Mouse (Mus musculus) gonadal fat pad, adult 2 months (tissue): ENCODE measurements at regions not wholly inside any gene's neighbourhood (a gene's known extent, or its start where the extent isn't known, plus 50 kb on each side); places are given as distances from the start of the nearest gene placed in this dataset.

Experiments
- DNase-seq: peaks from one replicate; pipeline ENCODE4 v3.0.0-alpha.2; 2012; ENCODE audit warnings: low read depth

DNA sequence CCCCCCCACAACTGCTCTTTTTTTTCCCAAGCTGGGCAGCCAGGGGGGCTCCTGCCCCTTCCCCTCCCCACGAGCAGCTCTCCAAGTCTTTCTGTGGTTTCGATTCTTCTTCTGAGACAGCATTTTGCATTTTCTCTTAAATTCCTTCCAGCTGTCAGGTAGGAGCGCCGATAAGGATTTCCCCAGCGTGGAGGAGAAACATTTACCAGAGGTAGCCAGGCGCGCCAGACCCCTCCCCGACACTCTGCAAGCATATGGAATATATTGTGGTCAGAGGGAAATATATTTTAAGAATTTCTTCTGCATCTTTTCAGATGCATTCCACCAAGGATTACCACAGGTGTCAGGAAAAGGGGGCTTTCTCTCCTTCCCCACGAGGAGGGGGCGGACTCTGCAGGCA is 111.9 kb downstream of the Tbx5 start:
- DNase-seq: no peak

DNA sequence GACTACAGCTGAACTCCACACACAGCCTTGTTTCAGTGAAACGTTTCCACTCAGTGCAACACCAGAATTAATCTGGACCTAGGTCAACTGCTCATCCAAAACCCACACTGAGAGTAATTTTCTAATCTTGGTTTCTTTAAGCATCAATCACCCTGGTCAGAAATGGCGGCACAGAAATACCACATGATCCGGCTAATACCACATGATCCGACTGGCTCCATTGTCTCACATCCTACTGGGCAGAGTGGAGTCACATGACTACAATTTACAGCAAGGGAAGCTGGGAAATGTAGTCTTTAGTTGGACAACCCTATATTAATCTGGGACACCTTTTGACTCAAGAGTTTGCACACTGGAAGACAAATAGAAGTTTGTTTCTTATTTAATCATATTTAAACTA is 115.9 kb downstream of the Tbx5 start:
- DNase-seq: no peak

DNA sequence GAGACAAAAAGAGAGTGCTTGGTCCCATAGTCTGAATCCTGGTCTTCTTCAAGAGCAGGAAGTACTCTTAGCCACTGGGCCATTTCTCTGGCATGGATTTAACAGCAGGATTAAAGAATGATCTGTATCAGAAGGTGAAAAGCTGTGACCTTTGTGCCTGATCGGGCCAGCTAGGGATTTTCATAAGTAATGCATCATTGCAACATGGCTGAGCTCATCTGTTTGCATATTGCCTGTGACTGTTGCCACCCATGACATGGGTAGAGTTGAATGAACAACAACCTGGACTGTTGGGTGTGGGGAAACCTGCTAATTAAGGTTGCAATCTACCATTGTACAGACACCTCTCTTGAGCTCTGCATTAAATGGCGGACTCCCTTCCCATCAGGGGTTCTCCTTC is 119.6 kb downstream of the Tbx5 start:
- DNase-seq: peak; percentile 3

DNA sequence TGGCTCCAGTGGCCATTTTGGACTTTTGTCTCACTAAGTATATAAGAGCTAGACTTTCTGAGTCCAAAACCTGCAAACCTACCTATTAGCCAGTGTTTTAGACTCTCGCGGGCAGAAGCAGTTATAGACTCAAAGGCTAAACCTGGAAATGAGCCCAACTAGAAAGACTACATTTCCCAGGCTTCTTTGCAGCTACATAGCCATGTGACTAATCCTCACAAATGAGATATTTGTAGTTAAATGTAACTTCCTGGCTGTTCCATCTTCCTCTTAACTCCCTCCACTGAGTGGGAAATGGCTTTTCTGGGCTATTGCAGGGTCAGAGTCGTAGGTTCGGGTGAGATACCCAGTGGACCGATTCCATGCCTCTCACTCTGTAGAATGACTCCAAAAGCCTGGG is 120.7 kb downstream of the Tbx5 start:
- no peak for DNase-seq

DNA sequence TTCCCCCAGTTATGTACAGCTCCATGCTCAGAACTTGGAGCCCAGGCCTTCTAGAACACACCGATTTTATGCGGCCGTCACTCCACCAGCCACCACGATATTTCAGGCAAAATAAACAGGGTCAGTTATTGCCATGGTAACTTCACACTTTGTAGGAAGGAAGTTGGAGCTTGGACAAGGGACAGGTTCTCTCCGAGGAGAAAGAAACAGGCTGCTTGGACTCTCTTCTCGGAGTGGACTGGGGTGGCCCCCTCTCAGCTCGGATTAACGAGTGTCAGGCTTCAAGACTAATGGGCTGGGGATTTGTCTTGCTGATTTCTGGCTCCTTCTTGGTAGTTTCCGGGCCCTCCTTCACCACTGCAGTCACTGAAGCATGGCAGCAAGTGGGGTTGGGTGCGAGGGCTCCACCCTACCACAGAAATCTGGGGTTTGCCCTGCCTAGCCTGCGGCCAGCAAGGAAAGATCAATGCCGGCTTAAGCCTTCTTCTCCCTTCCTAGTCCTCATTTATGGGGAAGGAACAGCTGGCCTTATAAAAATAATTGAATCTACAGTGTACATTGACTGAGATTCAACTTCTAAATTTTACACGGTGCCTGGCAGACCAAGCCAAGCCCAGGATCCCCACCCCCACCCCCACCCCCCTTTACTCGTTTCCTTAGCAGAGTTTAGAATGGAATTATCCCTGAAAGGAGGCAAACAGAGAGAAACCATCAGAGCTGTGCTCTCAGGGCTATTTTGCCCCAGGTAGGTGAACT is 121.5 kb downstream of the Tbx5 start:
- DNase-seq: no peak

DNA sequence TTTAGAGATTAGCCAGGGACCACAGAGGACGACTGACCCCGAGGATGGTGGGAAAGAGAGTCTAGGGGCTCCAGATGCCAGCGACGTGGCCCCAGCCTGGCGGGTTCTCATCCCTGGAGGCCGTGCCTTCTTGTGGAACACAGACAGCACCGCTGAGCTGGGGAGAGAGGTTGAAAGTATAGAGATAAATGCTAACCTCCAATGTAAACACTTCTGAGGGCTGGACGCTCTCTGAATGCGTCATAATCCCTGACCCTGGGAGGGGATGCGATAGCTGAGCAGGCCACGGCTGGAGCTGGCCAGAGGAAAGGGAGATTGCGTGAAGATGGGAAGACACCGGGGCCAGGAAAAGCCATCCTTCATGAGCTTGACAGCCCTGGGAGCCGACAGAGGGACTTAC is 126.5 kb downstream of the Tbx5 start:
- no peak for DNase-seq

DNA sequence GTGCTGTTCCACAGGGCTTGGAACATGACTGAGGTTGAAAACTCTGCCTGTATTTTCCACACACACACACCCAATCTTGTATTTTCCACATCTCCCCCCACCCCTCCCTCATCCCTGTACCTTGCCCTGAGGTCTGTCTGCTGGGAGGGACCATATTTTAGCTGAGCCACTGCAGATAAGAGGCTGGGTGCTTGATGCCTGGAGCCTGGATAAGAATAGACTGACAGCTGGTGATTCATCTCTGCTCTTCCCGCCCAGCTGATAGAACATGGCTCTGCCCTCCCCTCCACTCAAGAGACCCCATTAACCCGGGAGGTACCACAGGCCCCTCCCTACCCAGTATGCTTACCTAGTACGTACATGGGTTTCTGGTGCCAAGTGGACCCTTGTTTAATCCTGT is 132.3 kb downstream of the Tbx5 start:
- DNase-seq: no peak

DNA sequence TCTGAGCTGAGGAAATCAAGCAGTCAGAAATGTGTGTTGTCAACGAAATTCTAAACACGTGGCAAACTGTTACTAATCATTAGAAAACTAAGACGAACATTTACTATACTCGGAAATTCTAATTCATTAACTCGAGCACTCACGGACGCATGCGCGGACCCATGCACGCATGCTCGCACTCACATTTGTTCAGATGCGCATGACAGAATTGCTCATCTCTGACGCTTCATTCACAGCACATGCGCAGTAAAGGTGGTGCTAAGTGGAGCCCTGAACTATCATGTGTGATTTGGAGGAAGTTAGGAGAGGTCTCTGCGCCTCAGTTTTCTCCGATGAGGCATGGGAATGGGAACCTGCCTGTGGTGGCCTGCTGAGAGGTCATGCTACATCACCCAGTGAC is 138.8 kb downstream of the Tbx5 start:
- DNase-seq: no peak

DNA sequence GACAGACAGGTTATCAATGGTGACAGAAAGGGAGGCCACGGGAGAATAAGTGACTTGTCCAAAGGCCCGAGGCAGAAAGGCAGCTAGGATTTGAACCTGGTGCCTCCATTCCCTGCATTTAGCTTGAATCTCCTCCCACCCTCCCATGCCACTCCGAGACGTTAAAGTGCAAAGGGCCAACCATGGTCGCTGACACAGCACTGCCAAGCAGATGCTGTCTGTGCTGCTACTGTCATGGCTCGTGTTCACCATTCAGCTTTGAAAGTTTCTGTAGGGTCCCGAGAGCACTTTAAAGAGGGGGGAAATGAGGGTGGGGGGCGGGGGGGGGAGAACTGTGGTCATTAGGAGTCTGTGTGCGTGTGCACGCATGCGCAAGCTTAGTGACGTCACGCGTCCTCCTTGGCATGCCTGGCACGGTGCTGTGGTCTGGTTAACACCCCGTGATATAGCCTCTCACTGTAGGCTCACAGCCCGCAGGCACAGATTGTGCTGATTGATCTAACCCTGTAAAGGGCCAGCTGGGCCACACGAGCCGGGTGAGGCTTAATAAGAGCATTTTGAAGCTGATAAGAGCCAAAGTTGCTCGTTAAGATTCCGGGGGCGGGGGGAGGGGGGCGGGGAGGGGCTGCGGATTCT is 140.5 kb downstream of the Tbx5 start:
- no peak for DNase-seq

DNA sequence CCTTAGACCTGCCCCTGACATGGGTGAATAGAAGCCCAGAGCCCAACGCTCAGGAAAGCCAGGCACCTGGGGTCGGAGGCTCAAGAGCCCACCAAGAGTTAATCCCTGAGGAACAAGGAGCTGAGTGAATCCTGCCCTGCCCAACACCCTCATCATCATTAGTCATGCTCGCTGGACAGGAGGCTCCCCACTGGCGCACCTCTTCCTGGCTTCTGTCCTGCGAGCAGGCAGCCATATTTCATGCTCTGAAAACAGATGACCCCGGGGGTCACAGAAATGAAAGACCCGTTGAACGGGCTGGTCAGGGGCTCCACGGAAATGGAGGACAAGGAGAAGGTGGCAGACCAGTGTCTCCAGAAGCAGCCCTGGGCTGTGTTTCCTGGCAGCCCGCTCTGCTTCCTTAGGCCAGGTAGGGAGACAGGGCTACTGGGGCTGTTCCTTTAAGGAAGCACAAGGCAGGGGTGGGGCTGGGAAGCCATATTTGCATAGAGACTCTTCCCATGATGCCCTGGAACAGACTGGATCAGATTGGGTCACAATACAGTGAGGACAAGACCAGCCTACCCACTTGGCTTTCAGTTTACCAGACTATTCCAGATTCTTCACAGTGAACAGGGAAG is 138.1 kb upstream of the Rbm19 start:
- DNase-seq: no peak

DNA sequence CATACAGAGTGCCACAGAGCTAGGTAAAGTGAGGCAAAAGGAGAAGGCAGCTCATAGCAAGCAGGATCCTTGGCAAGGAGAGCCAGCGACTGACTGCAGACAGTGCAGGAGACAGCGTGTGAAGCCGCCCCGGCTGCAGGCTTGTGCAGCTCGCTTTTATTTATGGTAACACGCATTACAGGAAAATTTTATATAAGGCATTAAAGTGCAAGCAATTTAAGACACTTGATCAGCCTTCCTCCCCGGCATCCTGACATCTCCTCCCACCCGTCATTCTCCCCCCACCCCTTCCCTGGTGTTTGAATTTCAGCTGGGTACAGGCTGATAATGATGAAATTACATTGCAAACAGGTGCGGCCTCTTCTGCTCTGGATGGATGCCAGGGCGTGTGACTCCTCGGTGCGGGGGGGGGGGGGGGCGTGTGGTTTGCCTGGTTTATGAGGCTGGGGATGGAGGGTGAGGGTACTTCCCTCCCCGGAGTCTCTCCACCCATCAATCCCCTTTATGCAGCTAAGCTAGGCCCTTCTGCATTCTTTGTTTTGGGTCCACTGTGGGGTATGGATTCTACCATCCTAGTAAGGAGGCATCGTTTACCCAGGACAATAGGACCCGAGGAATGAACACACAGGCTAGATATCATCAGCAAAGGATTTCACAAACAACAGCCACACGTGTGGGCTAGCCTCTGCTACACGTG is 135.0 kb upstream of the Rbm19 start:
- no peak for DNase-seq

DNA sequence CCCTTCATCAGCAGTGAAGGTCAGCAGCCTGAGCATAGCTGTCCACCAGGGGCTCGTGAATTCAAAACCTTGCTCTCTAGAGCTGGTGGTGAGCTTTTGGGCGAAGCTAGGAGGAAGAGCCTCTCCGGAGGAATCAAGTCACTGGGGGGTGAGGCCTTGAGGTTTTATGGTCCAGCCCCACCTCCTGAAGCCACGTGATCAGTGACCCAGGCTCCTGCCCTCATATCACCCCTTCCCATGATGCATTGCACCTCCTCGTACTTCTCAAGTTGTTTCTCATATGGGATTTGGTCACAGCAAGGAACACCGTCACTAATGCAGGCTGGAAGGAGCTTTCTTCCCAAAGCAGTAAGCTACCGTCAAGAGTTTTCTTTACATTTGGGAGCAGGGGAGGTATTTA is 132.1 kb upstream of the Rbm19 start:
- no peak for DNase-seq

DNA sequence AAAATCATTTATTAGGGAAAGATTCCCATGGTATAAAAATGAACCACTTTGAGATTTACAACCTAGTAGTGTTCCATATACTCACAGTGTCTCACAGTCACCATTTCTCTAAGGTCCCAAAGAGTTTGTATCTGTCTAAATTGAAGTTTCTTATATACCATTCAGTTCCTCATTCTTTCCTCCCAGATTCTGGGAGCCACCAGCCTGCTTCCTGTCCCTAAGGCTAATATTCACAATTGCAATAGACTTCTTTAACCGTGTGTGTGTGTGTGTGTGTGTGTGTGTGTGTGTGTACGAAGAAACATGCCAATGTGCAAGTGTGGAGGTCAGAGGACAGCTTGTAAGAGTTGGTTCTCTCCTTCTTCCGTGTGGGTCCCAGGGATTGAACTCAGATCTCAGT is 124.1 kb upstream of the Rbm19 start:
- no peak for DNase-seq

DNA sequence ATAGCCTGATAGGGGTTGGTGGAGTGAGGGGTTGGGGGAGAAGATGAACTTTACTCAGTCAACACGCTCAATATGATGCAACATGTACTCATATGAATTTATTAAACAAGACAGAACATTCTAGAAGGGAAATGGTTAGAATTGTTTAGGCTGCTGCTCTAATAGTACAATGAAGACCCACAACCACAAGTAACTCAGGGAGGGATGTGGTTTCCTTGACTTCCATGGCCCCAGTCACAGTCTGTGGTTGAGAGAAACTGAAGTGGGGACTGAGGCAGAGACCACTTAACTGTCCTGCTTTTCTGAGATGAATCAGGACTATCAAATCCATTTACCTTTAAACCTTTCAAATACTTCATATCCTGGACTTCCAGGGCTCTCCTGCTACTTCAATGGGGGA is 120.5 kb upstream of the Rbm19 start:
- no peak for DNase-seq

DNA sequence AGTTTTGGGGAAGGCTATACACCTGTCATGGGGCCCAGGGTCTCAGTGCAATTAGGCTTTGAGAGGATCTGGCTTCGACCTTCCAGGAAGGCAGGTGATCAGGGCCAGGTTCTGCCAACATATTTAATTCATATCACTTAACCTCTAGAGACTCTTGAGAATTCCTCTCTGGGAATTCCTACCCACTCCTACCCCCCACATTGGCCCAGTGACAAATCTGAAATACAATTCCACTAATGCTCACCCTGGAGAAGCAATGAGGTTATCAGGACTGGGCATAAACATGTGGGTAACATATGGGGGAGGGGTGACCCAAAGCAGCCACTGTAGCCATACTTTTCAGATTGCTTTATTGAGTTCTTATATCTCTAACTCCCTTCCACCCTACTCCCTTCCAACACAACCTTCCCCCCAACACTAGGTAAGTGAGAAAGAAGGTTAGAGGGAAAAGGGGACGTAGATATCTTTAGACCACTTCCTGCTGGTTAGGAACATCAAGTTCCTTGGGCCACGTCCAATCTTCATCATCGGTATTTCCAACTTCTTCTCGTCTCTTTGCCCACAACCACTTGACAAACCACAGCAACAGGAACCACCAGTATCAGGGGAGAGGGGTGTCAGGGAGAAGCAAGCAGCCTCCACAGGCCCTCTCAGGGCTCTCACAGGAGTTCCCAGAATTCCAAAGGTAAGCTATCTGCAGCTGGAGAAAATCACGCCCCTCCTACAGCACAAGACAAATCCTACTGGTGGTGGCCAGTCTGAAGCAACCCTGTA is 110.4 kb upstream of the Rbm19 start:
- no peak for DNase-seq

DNA sequence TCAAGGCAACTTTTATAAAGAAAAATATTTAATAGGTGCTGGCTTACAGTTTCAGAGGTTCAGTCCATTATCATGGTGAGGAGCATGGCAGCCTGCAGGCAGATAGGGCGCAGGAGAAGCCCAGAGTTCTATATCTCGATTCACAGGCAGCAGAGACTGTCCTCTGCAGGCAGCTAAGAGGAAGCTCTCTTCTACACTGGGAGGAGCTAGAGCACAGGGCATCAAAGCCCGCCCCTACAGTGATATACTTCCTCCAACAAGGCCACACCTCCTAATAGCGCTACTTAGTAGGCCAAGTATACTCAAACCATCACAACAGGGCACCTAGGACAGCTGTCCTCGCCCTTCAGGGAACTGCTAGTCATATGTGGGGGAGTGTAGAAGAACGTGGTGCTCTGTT is 108.5 kb upstream of the Rbm19 start:
- DNase-seq: no peak

DNA sequence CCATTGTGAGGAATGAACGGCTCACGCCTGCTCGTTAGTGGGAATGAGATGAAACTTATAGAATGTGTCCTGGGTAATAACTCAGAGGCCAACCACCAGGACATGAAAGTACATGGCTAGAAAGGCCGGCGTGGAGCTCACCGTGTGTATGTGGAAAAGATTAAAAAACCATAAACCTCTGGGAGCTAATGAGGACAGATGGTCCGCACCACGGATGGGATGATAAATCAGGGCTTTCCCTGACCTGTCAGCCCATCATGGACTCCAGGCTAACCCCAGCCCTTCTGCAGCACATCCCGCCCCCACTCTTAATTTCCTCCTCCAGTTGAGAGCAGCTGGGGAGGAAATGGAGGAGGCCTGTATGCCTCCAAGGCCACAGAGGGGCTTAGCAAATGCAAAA is 108.0 kb upstream of the Rbm19 start:
- no peak for DNase-seq

DNA sequence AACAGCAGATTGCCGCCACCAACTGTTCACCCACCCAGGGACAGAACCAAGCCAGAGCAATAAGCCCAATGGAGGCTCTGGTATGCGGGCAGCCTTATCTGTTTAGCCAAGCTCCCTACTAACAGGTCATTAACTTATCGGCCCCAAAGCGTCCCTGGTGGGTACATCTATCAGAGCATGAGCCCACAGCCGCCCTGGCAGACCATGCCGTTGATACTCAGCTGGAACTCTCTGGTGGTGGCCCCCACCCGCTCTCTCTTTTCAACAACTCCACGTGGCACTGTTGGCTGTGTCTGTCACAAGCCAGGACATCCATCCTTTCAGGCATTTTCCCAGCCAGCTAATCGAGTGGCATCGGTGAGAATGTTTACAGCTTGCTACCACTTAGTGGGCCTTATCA is 100.8 kb upstream of the Rbm19 start:
- DNase-seq: no peak

DNA sequence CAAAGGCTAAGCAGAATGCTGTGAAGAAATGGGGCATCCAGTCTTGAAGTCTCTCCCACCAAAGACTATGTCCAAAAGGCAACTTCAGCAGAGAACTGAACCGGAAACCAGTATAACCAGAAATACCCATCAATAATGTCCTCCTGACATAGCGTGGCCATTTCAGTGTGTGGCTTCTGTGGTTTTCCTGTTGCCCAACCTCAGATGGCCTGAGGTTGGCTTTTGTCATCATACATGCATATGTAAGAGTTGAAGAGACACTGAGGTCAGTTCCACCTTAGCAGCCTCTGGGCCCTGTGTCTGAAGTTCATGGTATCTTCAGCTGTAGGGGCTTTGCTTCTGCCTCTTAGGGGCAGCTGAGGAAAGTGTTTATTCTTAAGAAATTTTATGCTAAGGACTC is 98.1 kb upstream of the Rbm19 start:
- no peak for DNase-seq

DNA sequence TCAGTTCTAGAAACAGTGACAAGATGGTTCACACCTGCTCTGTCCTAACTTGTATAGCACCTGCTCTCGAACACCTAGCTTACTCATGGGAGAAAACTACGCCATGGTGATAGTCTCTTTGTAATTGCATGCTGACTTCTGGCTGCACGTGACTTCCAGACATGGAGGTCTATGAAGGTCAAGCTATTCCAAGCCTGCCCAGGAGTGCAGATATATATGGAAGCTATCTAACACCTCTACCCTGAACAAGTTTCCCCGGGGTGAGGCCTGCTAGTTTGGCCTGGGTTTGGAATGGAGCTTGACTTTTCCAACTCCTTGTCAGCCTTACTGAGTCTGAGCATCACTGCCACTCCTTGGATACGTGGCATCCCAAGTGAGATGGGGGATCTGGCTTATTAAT is 95.5 kb upstream of the Rbm19 start:
- DNase-seq: no peak

DNA sequence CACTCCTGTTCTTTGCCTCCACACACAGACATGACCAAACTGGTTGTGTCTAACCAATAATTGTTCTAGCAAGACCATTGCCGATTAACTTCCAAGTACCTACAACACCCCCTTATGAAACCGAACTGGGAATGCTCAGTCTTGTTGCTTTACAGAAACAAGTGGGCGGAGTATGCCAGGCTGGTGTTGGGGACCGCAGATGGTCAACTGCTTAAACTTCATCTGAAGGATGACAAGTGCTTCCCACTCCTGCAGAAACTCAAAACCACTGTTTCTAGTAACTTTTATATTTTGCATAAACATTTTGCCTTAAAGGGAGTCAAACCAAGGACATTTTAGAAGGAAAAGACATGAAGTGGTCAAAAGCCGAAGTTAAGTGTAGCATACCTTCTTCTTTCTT is 94.0 kb upstream of the Rbm19 start:
- no peak for DNase-seq

DNA sequence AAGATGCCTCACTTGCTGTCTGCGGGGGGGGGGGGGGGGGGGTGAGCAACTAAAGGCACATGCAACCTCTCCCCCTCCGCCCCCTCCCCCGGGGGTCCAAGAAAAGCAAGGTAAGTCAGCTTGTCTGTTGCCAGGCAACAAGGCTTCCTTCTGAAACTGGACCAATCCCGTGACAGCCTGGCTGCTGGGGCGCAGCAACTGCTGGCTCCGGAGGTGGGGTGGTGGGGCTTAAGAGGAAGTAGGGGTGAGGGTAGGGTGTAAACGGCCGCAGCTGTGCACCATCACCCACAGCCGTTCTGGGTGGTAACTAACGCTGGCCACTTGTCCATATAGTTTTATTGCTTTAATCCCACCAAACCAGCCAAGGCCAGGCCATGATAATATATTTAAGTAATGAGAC is 92.2 kb upstream of the Rbm19 start:
- DNase-seq: no peak
